Mouse (Mus musculus) small intestine, adult 2 months (tissue): ENCODE measurements around the gene Ccdc124. TPM values are rescaled to one million over a fixed set of nuclear protein-coding genes. Genes with fewer than 3 reads are reported as not detected.

Source experiments
- H3K27ac ChIP-seq: fragments of 200-500 bp; 2 replicates; pipeline ENCODE4 v1.5.1; 2012; ENCODE audit warnings: low read depth, low read length, control low read depth, inconsistent platforms; ENCODE audit not compliant: insufficient read depth
- H3K27me3 ChIP-seq: fragments of 200-500 bp; 2 replicates; pipeline ENCODE4 v1.6.1; 2012; ENCODE audit warnings: mild to moderate bottlenecking, moderate library complexity, low read length, inconsistent platforms; ENCODE audit not compliant: control insufficient read depth, insufficient read depth
- H3K36me3 ChIP-seq: fragments of 200-500 bp; 2 replicates; pipeline ENCODE4 v1.6.1; 2012; ENCODE audit warnings: mild to moderate bottlenecking, low read length, control low read depth, inconsistent platforms; ENCODE audit not compliant: control insufficient read depth, insufficient read depth
- H3K4me1 ChIP-seq: fragments of 200-500 bp; 2 replicates; pipeline ENCODE4 v1.6.1; 2012; ENCODE audit warnings: low read length, inconsistent platforms, mixed read lengths; ENCODE audit not compliant: control insufficient read depth, insufficient read depth, insufficient read length
- H3K4me3 ChIP-seq: fragments of 200-500 bp; 2 replicates; pipeline ENCODE4 v1.5.1; 2012; ENCODE audit warnings: low read depth, mild to moderate bottlenecking, control low read depth, inconsistent platforms, low read length, moderate library complexity
- CTCF ChIP-seq: fragments of 200-500 bp; IDR thresholded peaks from 2 replicates; pipeline ENCODE4 v1.5.1; 2012; ENCODE audit warnings: low read depth, mild to moderate bottlenecking, control low read depth, inconsistent platforms, low read length, moderate library complexity, mixed read lengths; ENCODE audit not compliant: insufficient replicate concordance, insufficient read length; ENCODE audit errors: extremely low read depth
- POLR2A ChIP-seq: fragments of 200-500 bp; IDR thresholded peaks from 2 replicates; pipeline ENCODE4 v1.6.1; 2012; ENCODE audit warnings: low read depth, mild to moderate bottlenecking, control low read depth, inconsistent platforms, low read length, moderate library complexity
- WGBS: fragments of 180-500 bp; shearing (Covaris S2); methylation state at CpG from one replicate; pipeline ENCODE4 v1.1.7; 2018; 5-methylcytosine and 5-hydroxymethylcytosine counted together
- polyA plus RNA-seq: library from polyadenylated mRNA; depleted of rRNA; stranded (reverse); fragments of >200 nt; gene quantifications from 2 replicates; pipeline ENCODE4 v1.2.3, GENCODE M21; 2012

The Ccdc124 gene
- polyA plus RNA-seq, 1 experiment: 64.7 TPM

- TF ChIP-seq CTCF: no peak
- no peak; the same call in 1 of the 2 replicates for TF ChIP-seq POLR2A
- Histone ChIP-seq H3K4me3 (peak within 1 kb of the TSS; percentile 89), H3K36me3 (no peaks in the 10 kb centered on the region), H3K4me1 (peaks cover 3% of the 10 kb centered on the region), H3K27me3 (no peaks in the 10 kb centered on the region), H3K27ac (no peak within 1 kb of the TSS)
- WGBS: 1% methylated on average over 86 of the region's 86 CpGs
Measured at GRCm38 (mm10) chr8:70905831-70906736, 32.3 kb upstream of the Ccdc124 start, which contains the start of gene Map1s. TSS of gene Map1s (plus strand) at chr8:70905932.

GRCm38 (mm10) chr8:70905463-70905830 lies 31.7 kb upstream of the Ccdc124 start:
- Histone ChIP-seq H3K36me3 (no peaks in the 10 kb centered on the region), H3K4me3 (peak overlapping the region; percentile 89), H3K27me3 (no peaks in the 10 kb centered on the region), H3K4me1 (peaks cover 3% of the 10 kb centered on the region), H3K27ac (no peak overlapping the region)
- TF ChIP-seq CTCF (no peak), POLR2A (no peak)
- 8% methylated on average over 8 of the region's 8 CpGs for WGBS

- H3K27ac ChIP-seq: no peak overlapping the region
- TF ChIP-seq POLR2A: no peak
- no peak for TF ChIP-seq CTCF
- no peaks in the 10 kb centered on the region for H3K36me3 ChIP-seq
- no peak overlapping the region for H3K4me3 ChIP-seq
- no peaks in the 10 kb centered on the region for H3K27me3 ChIP-seq
- 13% methylated on average over 4 of the region's 4 CpGs for WGBS
- H3K4me1 ChIP-seq: peaks cover 3% of the 10 kb centered on the region
Measured at GRCm38 (mm10) chr8:70904532-70904931, 30.8 kb upstream of the Ccdc124 start.

- no peak for TF ChIP-seq CTCF
- Histone ChIP-seq H3K27me3 (no peaks in the 10 kb centered on the region), H3K27ac (no peak overlapping the region), H3K4me3 (no peak overlapping the region), H3K36me3 (no peaks in the 10 kb centered on the region), H3K4me1 (peaks cover 3% of the 10 kb centered on the region)
Measured at GRCm38 (mm10) chr8:70903582-70903981, 29.8 kb upstream of the Ccdc124 start.

DNA sequence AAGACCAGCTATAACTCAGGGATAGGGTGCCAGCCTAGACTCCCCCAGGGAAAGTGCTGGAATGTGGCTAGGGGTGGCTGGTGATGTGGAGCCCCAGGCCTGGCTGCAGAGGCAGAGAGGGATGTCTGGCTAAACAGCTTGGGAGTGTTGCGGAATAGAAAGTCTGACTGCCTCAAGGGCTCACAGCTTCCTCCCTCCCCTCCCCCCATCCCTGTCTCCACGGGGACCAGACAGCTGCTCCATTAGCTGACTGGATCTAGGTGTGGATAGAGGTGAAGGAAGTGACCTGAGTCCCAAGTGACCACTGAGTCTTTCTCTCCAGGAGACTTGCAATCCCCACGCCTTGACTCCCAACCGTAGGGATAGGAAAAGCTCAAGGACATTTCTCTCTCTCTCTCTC lies 29.4 kb upstream of the Ccdc124 start:
- Histone ChIP-seq H3K4me3 (no peak overlapping the region), H3K4me1 (peaks cover 3% of the 10 kb centered on the region), H3K27me3 (no peaks in the 10 kb centered on the region), H3K27ac (no peak overlapping the region), H3K36me3 (no peaks in the 10 kb centered on the region)
- TF ChIP-seq CTCF: no peak
- no peak for TF ChIP-seq POLR2A
- WGBS: 45% methylated on average over 4 of the region's 4 CpGs

DNA sequence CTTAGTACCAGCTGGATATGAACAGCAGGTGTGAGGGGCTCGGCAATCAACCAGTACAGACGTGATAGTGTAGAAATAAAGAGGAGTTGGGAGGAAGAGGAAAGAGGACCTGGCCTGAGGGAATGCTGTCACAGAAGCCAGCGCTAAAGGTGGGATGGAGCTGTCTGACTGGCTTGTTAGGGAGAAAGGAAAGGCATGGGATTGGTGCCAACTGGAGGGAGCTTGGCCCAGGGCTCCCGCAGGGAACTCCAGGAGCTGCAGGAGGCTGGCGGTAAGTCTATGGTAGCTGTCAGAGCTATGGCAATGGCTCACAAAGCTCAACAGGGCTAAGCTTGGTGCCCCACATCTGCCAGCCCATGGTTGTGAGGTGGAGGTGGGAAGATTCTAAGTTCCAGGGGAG lies 28.5 kb upstream of the Ccdc124 start:
- no peaks in the 10 kb centered on the region for H3K27me3 ChIP-seq
- H3K27ac ChIP-seq: no peak overlapping the region
- 34% methylated on average over 5 of the region's 5 CpGs for WGBS
- peaks cover 3% of the 10 kb centered on the region for H3K4me1 ChIP-seq
- H3K4me3 ChIP-seq: no peak overlapping the region
- TF ChIP-seq POLR2A (no peak), CTCF (no peak)
- H3K36me3 ChIP-seq: no peaks in the 10 kb centered on the region

DNA sequence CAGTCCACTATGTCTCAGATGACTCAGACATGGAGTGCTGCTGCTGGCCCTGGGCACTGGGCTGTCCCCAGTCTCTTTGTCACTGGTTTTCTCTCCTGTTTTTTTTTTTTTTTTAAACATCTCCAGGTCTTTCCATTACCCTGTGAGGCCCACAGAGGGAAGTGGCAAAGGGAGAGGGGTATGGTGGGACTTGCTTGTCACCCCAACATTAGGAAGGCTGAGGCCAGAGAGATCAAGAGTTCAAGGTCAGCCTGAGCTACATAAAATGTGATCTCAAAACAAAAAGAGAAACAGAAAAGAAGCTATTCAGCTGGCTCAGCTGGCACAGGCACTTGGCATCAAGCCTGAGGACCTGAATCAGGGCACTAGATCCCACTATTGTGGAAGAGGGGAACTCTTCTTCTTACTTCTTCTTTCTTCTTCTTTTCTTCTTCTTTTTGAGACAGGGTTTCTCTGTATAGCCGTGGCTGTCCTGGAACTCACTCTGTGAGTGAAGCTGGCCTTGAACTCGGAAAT lies 27.2 kb upstream of the Ccdc124 start:
- 84% methylated on average over 2 of the region's 2 CpGs for WGBS
- Histone ChIP-seq H3K4me3 (no peak overlapping the region), H3K36me3 (0 out of 2 replicates have a peak, but pooled peaks cover under 1% of the 10 kb centered on the region), H3K4me1 (peaks cover 7% of the 10 kb centered on the region), H3K27me3 (no peaks in the 10 kb centered on the region), H3K27ac (no peak overlapping the region)
- TF ChIP-seq CTCF (no peak), POLR2A (no peak)
